Mouse (Mus musculus) lung, postnatal 0 days (tissue): ENCODE data around the gene Fam193a.

Experiments
- CTCF ChIP-seq: IDR thresholded peaks from 2 replicates; pipeline ENCODE4 v1.5.1; 2016; ENCODE audit warnings: antibody characterized with exemption, mild to moderate bottlenecking
- EP300 ChIP-seq: IDR thresholded peaks from 2 replicates; pipeline ENCODE4 v1.6.1; 2016; ENCODE audit warnings: antibody characterized with exemption, mild to moderate bottlenecking, control low read depth

DNA sequence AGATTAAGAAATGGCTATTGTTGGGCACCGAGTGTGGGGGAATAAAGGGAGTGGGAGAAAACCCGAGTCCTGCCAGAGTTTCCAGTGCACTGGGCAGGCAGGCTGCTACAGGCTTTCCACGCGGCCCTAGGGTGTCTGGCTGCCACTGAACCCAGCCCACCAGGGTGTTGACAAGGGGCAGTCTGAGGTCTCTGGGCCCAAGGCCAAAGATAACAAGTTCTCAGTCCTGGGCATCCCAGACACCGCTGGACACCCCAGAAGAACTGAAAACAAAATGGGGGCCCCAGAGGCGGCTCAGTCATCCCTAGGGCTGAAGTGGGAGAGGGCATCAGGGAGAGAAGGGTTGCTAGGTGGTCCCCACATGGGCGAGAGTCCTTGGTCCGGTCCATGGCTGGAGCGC is 76.5 kb downstream of the Fam193a start:
- no peak for TF ChIP-seq CTCF
- no peak for TF ChIP-seq EP300
